Mouse (Mus musculus): ENCODE results near the gene Poc1a. TPM values are rescaled to one million over a fixed set of nuclear protein-coding genes. Genes with fewer than 3 reads are reported as not detected.

The Poc1a gene
- polyA plus RNA-seq, 1 experiment, result 24.3 TPM

DNA sequence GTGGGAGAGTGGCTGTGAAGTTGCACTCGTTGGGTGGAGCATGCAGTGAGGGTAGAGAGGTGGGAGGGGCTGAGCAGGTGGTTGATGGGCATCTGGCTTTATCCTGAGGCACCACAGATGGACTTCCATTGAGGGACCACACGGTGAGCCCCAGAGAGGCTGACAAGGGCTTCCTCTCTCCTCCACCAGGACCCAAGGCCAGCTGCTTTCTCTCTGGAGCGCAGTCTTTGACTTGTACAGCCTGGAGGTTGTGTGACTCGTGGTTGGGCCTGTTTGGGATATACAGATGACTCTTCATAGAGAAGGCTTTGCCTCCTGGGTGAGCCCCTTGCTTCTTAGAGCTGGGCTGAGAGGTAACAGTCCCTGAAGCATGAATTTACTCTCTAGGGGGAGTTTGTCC lies 12.4 kb upstream of the Poc1a start:
- Histone ChIP-seq H3K4me1 (ENCODE audit: control insufficient read depth, insufficient read depth, low read length) (peaks cover 2% of the 10 kb centered on the region), H3K9ac (ENCODE audit: low read depth, poor library complexity, severe bottlenecking) (no peak overlapping the region), H3K27ac (ENCODE audit: insufficient read depth, low read length) (no peak overlapping the region), H3K9me3 (replicated peaks; ENCODE audit: control insufficient read depth, insufficient read depth, low read length, poor library complexity, severe bottlenecking) (no peaks in the 10 kb centered on the region), H3K4me3 (ENCODE audit: low read depth, low read length) (no peak overlapping the region), H3K36me3 (ENCODE audit: control insufficient read depth, insufficient read depth, low read length, poor library complexity, severe bottlenecking) (no peaks in the 10 kb centered on the region), H3K27me3 (ENCODE audit: control insufficient read depth, insufficient read depth, low read length, poor library complexity, severe bottlenecking) (no peaks in the 10 kb centered on the region)
- TF ChIP-seq EP300 (IDR thresholded peaks at IDR 0.05; ENCODE audit: insufficient read depth, low read depth, low read length), result no peak
- TF ChIP-seq CTCF (IDR thresholded peaks at IDR 0.05; ENCODE audit: low read depth, low read length), result no peak
- TF ChIP-seq POLR2A (IDR thresholded peaks at IDR 0.05; ENCODE audit: insufficient read depth, low read length), result no peak

DNA sequence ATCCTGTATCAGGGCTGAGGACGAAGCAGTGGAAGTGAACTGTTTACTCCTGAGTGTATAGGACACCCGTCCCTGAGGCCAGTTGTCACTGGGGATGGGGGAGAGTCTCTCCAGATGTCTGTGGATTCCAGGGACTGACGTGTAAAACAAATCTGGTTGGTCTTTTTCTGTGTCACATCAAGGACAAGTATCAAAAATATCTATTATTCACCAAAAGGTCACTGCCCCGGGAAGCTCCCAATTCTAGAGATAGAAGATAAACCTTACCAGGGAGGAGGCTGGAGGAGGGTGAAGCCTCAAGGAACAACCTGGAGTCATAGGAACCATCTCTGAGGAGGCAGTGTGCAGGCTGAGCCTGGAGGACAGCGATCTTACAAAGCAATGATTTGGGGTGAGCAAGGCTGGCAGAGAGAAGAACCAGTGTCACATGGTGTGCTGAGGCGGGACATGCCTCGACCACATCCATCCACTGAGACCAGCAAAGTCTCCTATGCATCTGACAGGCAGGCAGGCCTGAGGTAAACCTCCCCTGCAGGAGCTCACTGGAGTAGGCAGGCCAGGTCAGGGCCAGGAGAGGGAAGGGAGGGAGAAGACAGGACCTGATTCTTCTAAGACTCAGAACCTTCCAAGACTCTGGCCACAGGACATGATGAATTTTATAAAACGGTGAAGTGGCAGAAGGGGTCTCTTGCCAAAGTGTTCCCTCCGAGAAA lies 11.6 kb upstream of the Poc1a start:
- no peaks in the 10 kb centered on the region for H3K36me3 ChIP-seq (ENCODE audit: control insufficient read depth, insufficient read depth, low read length, poor library complexity, severe bottlenecking)
- TF ChIP-seq POLR2A (IDR thresholded peaks at IDR 0.05; ENCODE audit: insufficient read depth, low read length) (no peak), EP300 (IDR thresholded peaks at IDR 0.05; ENCODE audit: insufficient read depth, low read depth, low read length) (no peak)
- H3K27me3 ChIP-seq (ENCODE audit: control insufficient read depth, insufficient read depth, low read length, poor library complexity, severe bottlenecking), result no peaks in the 10 kb centered on the region
- H3K9ac ChIP-seq (ENCODE audit: low read depth, poor library complexity, severe bottlenecking), result no peak overlapping the region
- H3K4me3 ChIP-seq (ENCODE audit: low read depth, low read length), result no peak overlapping the region
- peaks cover 2% of the 10 kb centered on the region for H3K4me1 ChIP-seq (ENCODE audit: control insufficient read depth, insufficient read depth, low read length)
- no peaks in the 10 kb centered on the region for H3K9me3 ChIP-seq (replicated peaks; ENCODE audit: control insufficient read depth, insufficient read depth, low read length, poor library complexity, severe bottlenecking)
- H3K27ac ChIP-seq (ENCODE audit: insufficient read depth, low read length), result no peak overlapping the region

DNA sequence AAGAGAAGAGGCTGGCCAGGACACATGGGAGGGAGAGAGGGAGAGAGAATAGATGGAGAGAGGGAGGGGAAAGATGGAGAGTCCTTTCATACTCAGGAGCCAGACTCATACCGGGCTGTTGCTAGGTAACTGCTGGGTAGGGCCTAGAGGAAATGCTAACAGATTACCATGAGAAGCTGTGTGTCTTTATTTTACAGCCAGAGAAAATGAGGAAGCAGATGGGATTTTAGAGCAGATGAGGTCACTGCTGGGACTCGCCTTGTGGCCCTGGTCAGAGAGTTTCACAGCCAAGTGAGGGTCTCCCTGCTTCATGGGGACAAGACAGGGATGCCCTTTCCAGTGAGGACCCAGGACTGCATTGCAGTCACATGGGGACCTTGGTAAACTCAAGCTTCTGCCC lies 11.0 kb upstream of the Poc1a start:
- H3K4me1 ChIP-seq (ENCODE audit: control insufficient read depth, insufficient read depth, low read length), result peaks cover 2% of the 10 kb centered on the region
- H3K4me3 ChIP-seq (ENCODE audit: low read depth, low read length), result no peak overlapping the region
- H3K9ac ChIP-seq (ENCODE audit: low read depth, poor library complexity, severe bottlenecking), result no peak overlapping the region
- H3K27ac ChIP-seq (ENCODE audit: insufficient read depth, low read length), result no peak overlapping the region
- no peaks in the 10 kb centered on the region for H3K27me3 ChIP-seq (ENCODE audit: control insufficient read depth, insufficient read depth, low read length, poor library complexity, severe bottlenecking)
- TF ChIP-seq POLR2A (IDR thresholded peaks at IDR 0.05; ENCODE audit: insufficient read depth, low read length) (no peak), EP300 (IDR thresholded peaks at IDR 0.05; ENCODE audit: insufficient read depth, low read depth, low read length) (no peak), CTCF (IDR thresholded peaks at IDR 0.05; ENCODE audit: low read depth, low read length) (no peak)
- no peaks in the 10 kb centered on the region for H3K9me3 ChIP-seq (replicated peaks; ENCODE audit: control insufficient read depth, insufficient read depth, low read length, poor library complexity, severe bottlenecking)
- H3K36me3 ChIP-seq (ENCODE audit: control insufficient read depth, insufficient read depth, low read length, poor library complexity, severe bottlenecking), result no peaks in the 10 kb centered on the region

DNA sequence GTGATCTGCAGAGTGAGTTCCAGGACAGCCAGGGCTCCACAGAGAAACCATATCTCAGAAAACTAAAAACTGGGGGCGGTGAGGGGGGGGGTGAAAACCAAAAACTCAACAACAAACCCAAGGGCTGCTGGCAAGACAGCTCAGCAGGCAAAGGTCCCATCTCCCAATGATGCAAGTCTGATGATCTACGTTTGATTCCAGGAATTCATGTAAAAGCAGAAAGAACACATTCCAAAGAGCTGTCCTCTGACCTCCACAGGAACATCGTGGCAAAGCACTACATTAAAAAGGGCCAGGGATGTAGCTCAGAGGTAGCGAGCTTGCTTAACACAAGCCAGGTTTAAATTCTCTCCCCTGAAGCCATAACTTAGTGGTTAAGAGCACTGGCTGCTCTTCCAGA lies 10.2 kb upstream of the Poc1a start:
- Histone ChIP-seq H3K27me3 (ENCODE audit: control insufficient read depth, insufficient read depth, low read length, poor library complexity, severe bottlenecking) (no peaks in the 10 kb centered on the region), H3K27ac (ENCODE audit: insufficient read depth, low read length) (no peak overlapping the region), H3K9ac (ENCODE audit: low read depth, poor library complexity, severe bottlenecking) (no peak overlapping the region), H3K36me3 (ENCODE audit: control insufficient read depth, insufficient read depth, low read length, poor library complexity, severe bottlenecking) (no peaks in the 10 kb centered on the region), H3K4me3 (ENCODE audit: low read depth, low read length) (no peak overlapping the region), H3K4me1 (ENCODE audit: control insufficient read depth, insufficient read depth, low read length) (peaks cover 2% of the 10 kb centered on the region), H3K9me3 (replicated peaks; ENCODE audit: control insufficient read depth, insufficient read depth, low read length, poor library complexity, severe bottlenecking) (no peaks in the 10 kb centered on the region)
- TF ChIP-seq EP300 (IDR thresholded peaks at IDR 0.05; ENCODE audit: insufficient read depth, low read depth, low read length) (no peak), CTCF (IDR thresholded peaks at IDR 0.05; ENCODE audit: low read depth, low read length) (no peak)

DNA sequence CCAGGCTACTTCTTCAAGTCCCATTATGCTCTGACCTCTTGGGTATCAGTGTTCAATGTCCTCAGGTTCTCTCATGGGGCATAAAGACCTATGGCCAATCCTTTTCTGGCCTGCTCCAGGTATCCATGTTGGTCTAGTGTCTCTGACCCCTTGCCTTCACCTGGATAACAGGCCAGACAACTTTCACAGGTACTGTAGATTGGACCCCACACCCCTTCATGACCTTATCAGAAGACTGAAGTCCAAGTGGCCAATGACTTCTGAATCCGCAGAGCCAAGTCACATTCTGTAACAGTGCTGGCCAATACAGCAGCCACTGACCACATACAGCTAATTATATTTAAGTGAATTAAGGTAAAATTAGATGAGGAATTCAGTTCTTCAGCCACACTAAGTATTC lies 8.6 kb upstream of the Poc1a start:
- Histone ChIP-seq H3K27ac (ENCODE audit: insufficient read depth, low read length) (no peak overlapping the region), H3K9ac (ENCODE audit: low read depth, poor library complexity, severe bottlenecking) (no peak overlapping the region), H3K9me3 (replicated peaks; ENCODE audit: control insufficient read depth, insufficient read depth, low read length, poor library complexity, severe bottlenecking) (no peaks in the 10 kb centered on the region), H3K27me3 (ENCODE audit: control insufficient read depth, insufficient read depth, low read length, poor library complexity, severe bottlenecking) (no peaks in the 10 kb centered on the region), H3K4me3 (ENCODE audit: low read depth, low read length) (no peak overlapping the region), H3K36me3 (ENCODE audit: control insufficient read depth, insufficient read depth, low read length, poor library complexity, severe bottlenecking) (no peaks in the 10 kb centered on the region), H3K4me1 (ENCODE audit: control insufficient read depth, insufficient read depth, low read length) (peaks cover 2% of the 10 kb centered on the region)
- TF ChIP-seq POLR2A (IDR thresholded peaks at IDR 0.05; ENCODE audit: insufficient read depth, low read length), result no peak
- no peak for TF ChIP-seq CTCF (IDR thresholded peaks at IDR 0.05; ENCODE audit: low read depth, low read length)
- TF ChIP-seq EP300 (IDR thresholded peaks at IDR 0.05; ENCODE audit: insufficient read depth, low read depth, low read length), result no peak

DNA sequence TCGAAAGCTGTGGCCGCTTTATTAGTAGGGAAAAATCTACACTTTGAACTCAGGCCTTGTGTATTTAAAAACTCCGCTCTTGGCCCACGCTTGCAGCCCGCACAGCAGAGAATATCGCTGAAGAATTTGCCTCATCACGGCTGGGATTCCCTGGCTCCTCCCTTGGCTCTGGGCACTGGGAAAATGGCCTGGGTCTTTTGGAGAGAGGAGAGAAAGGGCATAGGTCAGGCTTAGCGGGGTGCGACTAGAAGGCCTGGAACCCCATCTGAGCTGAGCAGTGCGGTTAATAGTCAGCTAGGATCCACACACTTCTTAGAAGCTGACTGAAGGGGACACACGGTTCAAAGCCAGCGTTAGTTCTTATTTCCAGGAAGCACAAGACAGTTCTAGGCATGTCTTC lies 7.6 kb upstream of the Poc1a start:
- Histone ChIP-seq H3K36me3 (ENCODE audit: control insufficient read depth, insufficient read depth, low read length, poor library complexity, severe bottlenecking) (no peaks in the 10 kb centered on the region), H3K27me3 (ENCODE audit: control insufficient read depth, insufficient read depth, low read length, poor library complexity, severe bottlenecking) (no peaks in the 10 kb centered on the region), H3K4me1 (ENCODE audit: control insufficient read depth, insufficient read depth, low read length) (peaks cover 2% of the 10 kb centered on the region), H3K4me3 (ENCODE audit: low read depth, low read length) (no peak overlapping the region), H3K9ac (ENCODE audit: low read depth, poor library complexity, severe bottlenecking) (no peak overlapping the region), H3K27ac (ENCODE audit: insufficient read depth, low read length) (no peak overlapping the region), H3K9me3 (replicated peaks; ENCODE audit: control insufficient read depth, insufficient read depth, low read length, poor library complexity, severe bottlenecking) (no peaks in the 10 kb centered on the region)
- no peak for TF ChIP-seq EP300 (IDR thresholded peaks at IDR 0.05; ENCODE audit: insufficient read depth, low read depth, low read length)
- TF ChIP-seq CTCF (IDR thresholded peaks at IDR 0.05; ENCODE audit: low read depth, low read length), result no peak
